ENCODE assay signal across 8 mouse cellular contexts in genomic region chr12:84215758-84216440, GRCm38 (mm10). TPM values are rescaled to one million over a fixed set of nuclear protein-coding genes. Genes with fewer than 3 reads are reported as not detected.
DNase-seq lines count a peak whose midpoint lies in the region; ATAC-seq and TF ChIP-seq lines count a peak whose summit lies in the region.
"Had no signal": no experiment of that assay in that cellular context is flagged by ENCODE, and none has a peak within 500 bp of the region (broad histone marks: within the 10 kb centered on the region; RNA-seq: fewer than 3 reads in every experiment).

No protein-coding gene starts in this region.

- no peaks in the 10 kb centered on the region for H3K36me3 ChIP-seq in kidney, postnatal 0 days (ENCODE audit: insufficient read depth, low read length)
- H3K36me3 ChIP-seq in embryonic facial prominence, embryonic 13.5 days = 0 out of 2 replicates have a peak, but pooled peaks cover 8% of the 10 kb centered on the region
- no peaks in the 10 kb centered on the region for H3K36me3 ChIP-seq in intestine, embryonic 14.5 days (ENCODE audit: control insufficient read depth, insufficient read depth, low read length)
- H3K36me3 ChIP-seq in liver, embryonic 15.5 days (replicated peaks) = peaks cover 31% of the 10 kb centered on the region; the same call in 1 of the 2 replicates

- H3K27me3 ChIP-seq in kidney, postnatal 0 days (ENCODE audit: insufficient read depth, low read length) = no peaks in the 10 kb centered on the region
- no peaks in the 10 kb centered on the region for H3K27me3 ChIP-seq in embryonic facial prominence, embryonic 13.5 days
- H3K27me3 ChIP-seq in intestine, embryonic 14.5 days (replicated peaks; ENCODE audit: control insufficient read depth, insufficient read depth, low read length) = no peaks in the 10 kb centered on the region
- no peaks in the 10 kb centered on the region for H3K27me3 ChIP-seq in liver, embryonic 15.5 days

- H3K4me3 ChIP-seq in kidney, postnatal 0 days (replicated peaks; ENCODE audit: low read depth, low read length) = no peak overlapping the region
- H3K4me3 ChIP-seq in embryonic facial prominence, embryonic 13.5 days = no peak overlapping the region
- H3K4me3 ChIP-seq in intestine, embryonic 14.5 days (ENCODE audit: low read depth, low read length) = no peak overlapping the region
- no peak overlapping the region for H3K4me3 ChIP-seq in liver, embryonic 15.5 days (replicated peaks)

- no peak overlapping the region for H3K9ac ChIP-seq in kidney, postnatal 0 days (ENCODE audit: low read depth, low read length)
- H3K9ac ChIP-seq in embryonic facial prominence, embryonic 13.5 days = no peak overlapping the region
- no peak overlapping the region for H3K9ac ChIP-seq in intestine, embryonic 14.5 days (ENCODE audit: low read length)
- no peak overlapping the region for H3K9ac ChIP-seq in liver, embryonic 15.5 days
- H3K9ac ChIP-seq: hindbrain, embryonic 14.5 days had no signal

- TF ChIP-seq CTCF in kidney, postnatal 0 days (IDR thresholded peaks at IDR 0.05; ENCODE audit: low read depth) = no peak

- no peaks in the 10 kb centered on the region for H3K9me3 ChIP-seq in kidney, postnatal 0 days (replicated peaks; ENCODE audit: low read length)
- no peaks in the 10 kb centered on the region for H3K9me3 ChIP-seq in embryonic facial prominence, embryonic 13.5 days
- H3K9me3 ChIP-seq in intestine, embryonic 14.5 days (ENCODE audit: control insufficient read depth, low read length) = no peaks in the 10 kb centered on the region
- H3K9me3 ChIP-seq in liver, embryonic 15.5 days (replicated peaks) = no peaks in the 10 kb centered on the region

- H3K4me1 ChIP-seq in kidney, postnatal 0 days (replicated peaks; ENCODE audit: insufficient read depth, low read length) = peaks cover 51% of the 10 kb centered on the region
- peaks cover 56% of the 10 kb centered on the region for H3K4me1 ChIP-seq in embryonic facial prominence, embryonic 13.5 days
- peaks cover 40% of the 10 kb centered on the region for H3K4me1 ChIP-seq in intestine, embryonic 14.5 days (replicated peaks; ENCODE audit: control insufficient read depth, insufficient read depth, low read length)
- peaks cover 82% of the 10 kb centered on the region for H3K4me1 ChIP-seq in liver, embryonic 15.5 days (replicated peaks)

- 0 out of 2 replicates have a peak overlapping the region, but pooled peaks have one; percentile 8 for H3K27ac ChIP-seq in kidney, postnatal 0 days
- peak overlapping the region; percentile 57; the same call in 1 of the 2 replicates for H3K27ac ChIP-seq in embryonic facial prominence, embryonic 13.5 days
- H3K27ac ChIP-seq in intestine, embryonic 14.5 days (ENCODE audit: low read depth) = 0 out of 2 replicates have a peak overlapping the region, but pooled peaks have one; percentile 23
- peak overlapping the region; percentile 38; the same call in 1 of the 2 replicates for H3K27ac ChIP-seq in liver, embryonic 15.5 days (replicated peaks)
- H3K27ac ChIP-seq: hindbrain, embryonic 14.5 days had no signal

- DNase-seq in kidney, postnatal 0 days (ENCODE audit: low spot score) = no peak
- no peak for DNase-seq in kidney, adult 8-10 months
- peak; percentile 55 for DNase-seq in intestine, embryonic 14.5 days (ENCODE audit: low spot score)
- DNase-seq in spleen, postnatal 36 days (ENCODE audit: low spot score in 2 of 2) = no peak
- no peak for DNase-seq in thymus, postnatal 36 days

- ATAC-seq in kidney, postnatal 0 days (replicated peaks; ENCODE audit: low FRiP score, low read depth) = no peak
- ATAC-seq in embryonic facial prominence, embryonic 13.5 days (ENCODE audit: insufficient number of reproducible peaks, insufficient read depth, low FRiP score, low TSS enrichment, low read depth) = no peak
- ATAC-seq in intestine, embryonic 14.5 days (replicated peaks; ENCODE audit: low FRiP score, low TSS enrichment, low read depth) = no peak
- no peak for ATAC-seq in liver, embryonic 15.5 days (ENCODE audit: insufficient read depth)

- WGBS in kidney, postnatal 0 days = 41% methylated on average over 9 of the region's 11 CpGs
- WGBS in embryonic facial prominence, embryonic 13.5 days = 62% methylated on average over 11 of the region's 11 CpGs
- WGBS in intestine, embryonic 14.5 days = 55% methylated on average over 11 of the region's 11 CpGs
- 74% methylated on average over 11 of the region's 11 CpGs for WGBS in liver, embryonic 15.5 days (ENCODE audit: insufficient replicate concordance)

- no peak overlapping the region for H3K4me2 ChIP-seq in kidney, postnatal 0 days (ENCODE audit: low read length)
- 0 out of 2 replicates have a peak overlapping the region, but pooled peaks have one; percentile 9 for H3K4me2 ChIP-seq in embryonic facial prominence, embryonic 13.5 days
- no peak overlapping the region for H3K4me2 ChIP-seq in intestine, embryonic 14.5 days (ENCODE audit: low read length)
- no peak overlapping the region for H3K4me2 ChIP-seq in liver, embryonic 15.5 days
- H3K4me2 ChIP-seq: hindbrain, embryonic 14.5 days had no signal

RNA-seq across cellular contexts. Expression of gene Elmsan1, which starts 2.8 kb away (rescaled TPM):
- 4.8 and 5.8 TPM in 2 replicates for polyA plus RNA-seq in kidney, postnatal 0 days (2015; fragmentation: Nextera tagmentation; extraction: Ambion mirVana)
- polyA plus RNA-seq in embryonic facial prominence, embryonic 13.5 days (2015; fragmentation: Nextera tagmentation; extraction: Ambion mirVana) = 9.9 and 11.1 TPM in 2 replicates
- 8.2 and 8.8 TPM in 2 replicates for polyA plus RNA-seq in intestine, embryonic 14.5 days (2014; fragmentation: Nextera tagmentation; extraction: Ambion mirVana)
- 7.7 and 8.7 TPM in 2 replicates for polyA plus RNA-seq in liver, embryonic 15.5 days (2015; fragmentation: Nextera tagmentation; extraction: Ambion mirVana)
